Mouse (Mus musculus) heart, postnatal 14 days (tissue): Measurements from ENCODE around the gene Ptpn20. TPM values are rescaled to one million over a fixed set of nuclear protein-coding genes. Genes with fewer than 3 reads are reported as not detected.

Source experiments
- DNase-seq, 2 experiments: peaks; one replicate each; pipeline ENCODE4 v3.0.0; 2021 to 2022
- intact Hi-C: fragments of 180-260 bp; cut with DNase I; formaldehyde crosslinking; loops from one replicate; pipeline ENCODE4 v1.15.1; 2025
- total RNA-seq, 2 experiments: library from RNA; stranded (reverse); gene quantifications; 2 replicates each; pipeline ENCODE4 v1.2.3; 2021

The Ptpn20 gene
- total RNA-seq, 2 experiments from 2014 or later = not detected

- intact Hi-C loops = loop anchor here (2.0 kb wide), 1 partner anchor 259 kb away; no protein-coding TSS in a partner anchor
- DNase-seq = peak; percentile 54 to 73
Measured at GRCm38 (mm10) chr14:33673350-33674087, 84.5 kb downstream of the Ptpn20 start.

DNA sequence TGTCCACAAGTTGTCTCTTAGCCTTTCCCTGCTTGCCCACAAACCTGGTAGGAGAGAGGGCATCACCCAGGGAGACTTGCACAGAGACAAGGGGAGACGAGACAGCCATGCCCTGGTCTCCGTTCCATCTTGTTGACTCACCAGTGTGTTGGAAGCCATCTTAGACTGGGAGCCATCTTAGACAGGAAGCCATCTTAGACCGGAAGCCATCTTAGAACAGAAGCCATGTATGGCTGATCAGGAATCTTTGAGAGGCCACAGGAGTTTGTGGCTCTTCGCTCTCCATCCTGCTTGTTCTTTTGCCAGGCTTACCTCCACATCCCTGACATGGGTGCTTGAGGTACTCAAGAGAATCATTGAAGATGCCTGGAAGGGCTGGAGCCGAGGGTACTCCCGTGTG, 89.0 kb downstream of the Ptpn20 start:
- intact Hi-C loops = no loop called here

DNA sequence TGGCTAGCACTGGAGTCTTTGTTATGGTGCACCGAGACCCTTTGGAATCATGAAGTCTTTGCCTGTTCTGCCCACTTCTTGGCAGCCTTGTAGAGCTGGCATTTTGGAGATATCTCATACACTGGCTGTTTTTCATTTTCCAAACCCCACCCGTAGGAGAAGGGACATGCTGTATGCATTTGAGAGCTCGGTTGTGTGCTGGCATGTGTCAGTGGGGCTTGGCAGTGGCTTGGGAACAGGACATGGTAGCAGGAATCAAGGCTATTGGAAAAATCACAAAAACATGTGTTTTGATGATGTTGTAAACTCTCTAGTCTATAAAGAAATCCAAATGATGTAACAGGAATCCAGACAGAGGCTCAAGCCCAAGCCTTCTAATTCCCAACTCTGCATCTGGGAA, 89.7 kb downstream of the Ptpn20 start:
- DNase-seq = no peak
- intact Hi-C loops = no loop called here

More for the DNA sequence above, 89.0 kb downstream of the Ptpn20 start:
- no peak for DNase-seq

DNA sequence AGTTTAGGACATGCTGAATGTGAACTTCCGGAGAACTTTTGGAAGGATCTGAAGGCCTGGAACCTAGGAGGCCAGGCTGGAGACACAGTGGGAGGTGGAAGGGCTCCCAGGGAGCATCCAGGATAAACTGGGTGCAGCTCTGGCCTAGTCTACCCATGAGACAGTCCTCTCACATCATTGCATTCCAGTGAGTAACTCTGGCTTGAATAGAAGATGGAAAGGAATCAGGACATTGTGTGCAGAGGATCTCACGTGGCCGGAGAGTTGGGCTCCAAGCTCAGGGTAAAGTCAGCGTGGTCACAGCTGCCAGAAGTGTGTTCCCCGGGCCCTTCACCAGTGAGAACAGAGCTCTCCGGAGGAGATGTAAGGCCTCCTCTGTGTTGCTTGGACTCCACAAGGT, 91.6 kb downstream of the Ptpn20 start:
- peak; percentile 50 to 59 for DNase-seq
- intact Hi-C loops = no loop called here

- intact Hi-C loops = no loop called here
- no peak for DNase-seq
Measured at GRCm38 (mm10) chr14:33682768-33683167, 93.8 kb downstream of the Ptpn20 start.

DNA sequence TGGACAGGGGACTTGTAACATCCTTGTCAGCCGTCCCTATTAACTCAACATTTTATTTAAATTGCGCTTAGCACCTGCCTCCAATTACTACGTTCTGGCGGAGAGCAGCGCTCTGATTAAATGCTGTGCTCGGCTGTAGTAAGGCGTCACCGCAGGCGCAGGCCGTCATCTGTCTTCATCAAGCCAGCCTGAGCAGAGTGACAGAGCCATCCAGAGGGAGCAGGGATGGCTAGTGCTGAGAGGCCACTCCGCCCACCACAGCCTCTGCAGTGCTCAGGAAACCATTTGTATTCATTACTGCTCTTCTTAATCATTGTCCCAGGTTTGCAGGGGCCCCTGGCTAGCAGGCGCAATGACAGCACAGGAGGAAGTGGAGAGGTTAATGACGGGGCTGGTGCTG, 94.7 kb downstream of the Ptpn20 start:
- intact Hi-C loops = no loop called here

GRCm38 (mm10) chr14:33687444-33688028, 98.5 kb downstream of the Ptpn20 start:
- DNase-seq = peak; percentile 15 to 31
- intact Hi-C loops = no loop called here

More for the DNA sequence above, 94.7 kb downstream of the Ptpn20 start:
- DNase-seq = no peak

GRCm38 (mm10) chr14:33689044-33689443, 100.0 kb downstream of the Ptpn20 start:
- intact Hi-C loops = no loop called here
- DNase-seq = no peak

Other genes starting within 250 kb of the Ptpn20 start
- gene Mapk8, start 142.0 kb upstream of the Ptpn20 start, total RNA-seq = 10 to 100 TPM; 31.5 to 35.8 TPM
- gene Frmpd2, start 117.5 kb upstream of the Ptpn20 start, total RNA-seq = under 1 TPM in 1 of 2 experiments, not detected in 1; 0.22 TPM